Mouse (Mus musculus) embryo, embryonic 9.5 days (tissue): ENCODE data around the gene Grm7.

ENCODE experiments used
- DNase-seq: peaks from one replicate; pipeline ENCODE4 v3.0.0-alpha.2; 2017; ENCODE audit errors: extremely low spot score

Grm7 gene

GRCm38 (mm10) chr6:110645411-110646361 lies at the start of gene Grm7:
Gene Grm7, plus strand, starts transcription at chr6:110645581.
- DNase-seq: peak; percentile 62

- DNase-seq: no peak
Measured at GRCm38 (mm10) chr6:110645041-110645410, 355 bp upstream of the Grm7 start.

DNA sequence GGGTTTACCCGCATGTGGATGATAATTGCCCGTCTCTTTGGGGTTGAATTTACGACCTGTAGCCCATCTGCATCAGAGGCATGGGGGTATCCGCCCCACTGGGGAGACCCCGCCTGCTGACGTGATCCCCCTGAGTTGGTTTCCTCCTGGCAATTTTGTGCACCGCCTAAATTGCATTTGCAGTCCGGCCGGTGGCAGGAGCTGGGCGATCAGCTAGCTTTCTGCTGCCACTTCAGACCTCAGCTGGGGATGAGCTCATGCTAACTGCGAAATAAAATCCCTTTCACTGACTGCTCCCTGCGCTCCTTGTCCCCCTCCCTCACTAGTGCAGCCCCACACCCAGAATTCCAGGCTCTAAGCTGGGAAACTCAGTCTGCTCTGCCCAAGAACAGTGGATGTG lies 1.5 kb downstream of the Grm7 start:
- peak; percentile 24 for DNase-seq

DNA sequence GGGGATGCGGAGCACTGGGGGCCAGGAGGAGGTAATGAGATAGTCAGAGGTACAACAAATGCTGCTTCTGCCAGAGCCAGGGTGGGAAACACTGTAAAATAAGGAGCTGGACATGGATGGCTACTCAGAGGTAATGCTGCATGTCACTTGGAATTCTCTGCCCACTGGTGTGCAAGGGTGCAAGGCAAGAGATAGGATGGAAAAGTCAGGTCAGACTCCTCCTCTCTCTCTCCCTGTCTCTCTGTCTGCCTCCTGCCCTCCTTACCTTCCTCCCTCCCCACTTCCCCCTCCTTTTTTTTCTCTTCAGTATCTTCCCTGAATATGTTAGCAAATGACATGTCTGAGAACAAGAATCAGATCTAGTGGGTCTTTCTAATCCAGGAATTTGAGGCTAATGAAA lies 3.8 kb downstream of the Grm7 start:
- no peak for DNase-seq

DNA sequence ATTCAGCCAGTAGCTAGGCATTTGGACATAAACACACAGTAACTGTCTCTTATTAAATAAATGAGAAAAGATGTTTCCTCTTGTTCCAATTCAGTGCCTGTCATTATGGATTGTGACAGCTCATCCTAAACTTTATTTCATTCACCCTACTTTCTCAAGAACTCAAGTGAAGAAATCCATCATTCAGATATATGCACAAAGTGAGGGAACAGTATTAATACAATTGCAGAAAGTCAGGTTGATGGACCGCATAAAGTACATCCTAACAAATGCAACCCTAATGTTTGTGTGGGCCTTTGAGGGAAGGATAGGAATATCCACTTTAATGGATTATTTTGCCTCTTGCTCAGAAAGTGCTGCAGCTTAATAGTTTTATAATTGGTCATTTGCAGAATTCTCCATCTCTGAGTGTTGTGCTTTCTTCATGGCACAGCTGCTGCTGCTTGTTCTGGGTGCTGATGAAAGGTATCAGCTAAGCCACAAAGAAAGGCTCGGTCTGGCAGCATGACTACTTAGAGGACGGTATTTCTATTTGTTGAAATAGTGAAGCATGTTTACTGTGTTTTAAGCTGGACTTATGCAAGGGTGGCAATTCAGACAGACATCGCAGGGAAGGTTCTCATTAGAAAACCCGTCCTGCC lies 8.1 kb downstream of the Grm7 start:
- no peak for DNase-seq

DNA sequence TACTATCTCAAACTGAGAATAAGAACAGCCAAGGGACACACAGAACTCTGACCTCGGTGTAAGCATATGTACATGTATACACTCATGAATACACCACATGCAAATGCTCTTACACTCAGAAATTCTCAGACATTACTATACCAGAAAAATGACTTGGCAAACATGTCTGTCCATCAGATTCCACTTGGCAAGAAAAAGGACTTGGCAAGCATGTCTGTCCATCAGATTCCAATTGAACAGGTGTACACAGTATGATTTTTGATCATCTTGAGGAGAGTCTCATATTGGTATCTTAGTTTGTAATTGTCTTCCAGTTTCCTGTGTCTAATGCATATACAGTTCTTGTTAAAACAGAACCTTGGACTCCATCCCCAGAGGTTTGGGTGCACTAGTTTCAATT lies 19.1 kb downstream of the Grm7 start:
- no peak for DNase-seq

DNA sequence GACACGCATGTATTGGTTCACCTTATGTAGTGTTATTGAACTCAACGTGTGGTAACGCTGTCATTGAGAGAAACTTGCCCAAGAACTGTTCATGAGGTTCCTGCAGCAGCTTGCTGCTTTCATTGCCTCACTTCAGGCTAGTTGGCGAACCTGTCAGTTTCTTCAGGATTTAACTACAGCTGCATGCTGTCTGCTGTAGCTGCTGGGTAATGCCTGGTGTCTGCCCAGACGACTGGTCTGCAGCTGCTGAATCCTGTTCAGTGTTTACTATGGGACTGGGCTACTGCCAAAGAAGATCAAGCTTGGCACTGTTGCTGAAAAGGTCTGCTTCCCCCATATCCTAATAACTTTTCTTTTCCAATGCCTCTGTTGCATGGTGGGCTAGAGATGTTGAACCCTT lies 23.1 kb downstream of the Grm7 start:
- DNase-seq: no peak

GRCm38 (mm10) chr6:110690954-110691353 lies 45.6 kb downstream of the Grm7 start:
- DNase-seq: no peak

GRCm38 (mm10) chr6:110709763-110710162 lies 64.4 kb downstream of the Grm7 start:
- no peak for DNase-seq

- DNase-seq: no peak
Measured at GRCm38 (mm10) chr6:110714943-110715342, 69.6 kb downstream of the Grm7 start.

DNA sequence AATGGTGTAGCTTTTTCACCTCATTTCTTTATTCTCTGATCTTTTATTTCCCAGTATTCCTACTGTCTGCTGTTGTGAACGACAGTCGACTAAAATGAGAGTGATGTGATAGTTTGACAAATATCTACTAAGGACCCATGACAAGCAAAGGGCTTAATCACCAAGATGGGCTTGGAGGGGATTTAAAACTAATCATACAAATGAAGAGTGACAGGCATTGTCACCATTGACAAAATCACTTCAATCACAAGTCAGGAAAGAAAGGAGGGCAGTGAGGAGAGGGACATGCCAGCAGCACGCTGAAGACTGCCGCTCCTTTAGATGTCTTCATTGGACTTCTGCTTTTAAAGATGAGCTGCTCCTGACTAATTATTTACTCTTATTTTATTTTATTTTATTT lies 78.0 kb downstream of the Grm7 start:
- DNase-seq: no peak

DNA sequence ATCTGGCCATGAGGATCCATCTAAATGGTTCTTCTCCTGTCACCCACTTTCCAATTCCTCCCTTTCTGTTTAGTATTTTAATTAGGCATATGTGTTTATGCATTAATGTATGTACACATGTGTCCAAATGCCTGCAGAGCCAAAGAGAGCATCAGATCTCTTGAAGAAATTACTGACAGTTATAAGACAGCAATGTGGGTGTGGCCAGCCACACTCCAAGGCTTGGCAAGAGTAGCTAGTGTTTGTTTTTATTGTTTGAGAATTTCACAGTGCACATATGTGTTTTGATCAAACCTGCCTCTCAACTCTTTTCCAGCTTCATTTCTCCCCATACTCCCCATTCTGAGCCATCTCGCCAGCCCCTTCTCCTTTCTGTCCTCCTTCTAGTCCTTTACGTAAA lies 88.5 kb downstream of the Grm7 start:
- DNase-seq: no peak

DNA sequence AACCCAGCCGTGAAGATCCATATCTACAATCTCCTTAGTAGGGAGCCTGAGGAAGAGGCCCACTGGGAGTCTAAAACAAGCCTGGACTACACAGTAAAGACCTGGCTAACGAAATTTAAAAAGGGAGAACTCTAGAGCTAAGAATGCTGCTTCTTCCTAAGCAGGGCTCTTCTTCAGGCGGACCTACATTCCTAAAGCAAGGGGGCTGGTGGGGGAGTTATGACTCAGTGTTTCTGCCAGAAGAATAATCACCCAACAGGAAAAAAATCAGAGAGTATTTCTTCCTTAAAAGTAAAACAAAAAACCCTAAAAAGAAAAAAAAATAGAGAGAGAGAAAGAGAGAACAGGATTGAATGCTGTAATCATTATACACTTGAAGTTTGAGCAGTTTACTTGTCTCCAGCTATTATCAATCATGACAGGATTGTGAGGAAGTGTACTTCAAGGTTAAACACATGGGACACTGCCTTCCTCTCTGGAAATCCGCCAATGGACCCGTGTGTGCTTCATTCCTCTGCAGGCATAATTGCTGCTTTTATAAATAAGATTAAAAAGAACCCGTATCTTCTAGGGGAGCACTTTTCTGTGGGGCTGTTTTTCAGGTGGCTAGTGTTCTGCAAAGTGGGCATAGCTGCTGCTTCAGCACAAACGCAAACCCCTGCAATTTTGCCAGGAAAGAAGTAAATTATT lies 98.7 kb downstream of the Grm7 start:
- DNase-seq: no peak

DNA sequence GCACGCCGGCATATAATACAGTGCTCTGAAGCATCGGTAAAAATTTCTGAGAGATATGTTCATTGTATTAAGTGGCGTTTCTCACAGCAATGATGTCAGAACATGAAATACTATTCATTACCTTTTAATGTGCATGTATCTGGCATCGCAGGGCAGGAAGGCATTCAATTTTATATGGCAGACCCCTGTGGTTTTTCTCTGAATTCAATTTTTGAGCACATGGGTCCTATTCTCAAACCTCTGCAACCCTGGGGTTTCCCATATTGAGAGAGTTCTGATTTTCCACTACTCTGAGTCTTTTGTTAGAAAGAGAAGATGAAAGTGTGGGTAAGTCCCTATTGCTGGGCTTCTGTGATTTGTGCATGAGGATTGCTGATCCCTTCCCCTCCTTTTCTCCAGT lies 110.5 kb downstream of the Grm7 start:
- DNase-seq: no peak

DNA sequence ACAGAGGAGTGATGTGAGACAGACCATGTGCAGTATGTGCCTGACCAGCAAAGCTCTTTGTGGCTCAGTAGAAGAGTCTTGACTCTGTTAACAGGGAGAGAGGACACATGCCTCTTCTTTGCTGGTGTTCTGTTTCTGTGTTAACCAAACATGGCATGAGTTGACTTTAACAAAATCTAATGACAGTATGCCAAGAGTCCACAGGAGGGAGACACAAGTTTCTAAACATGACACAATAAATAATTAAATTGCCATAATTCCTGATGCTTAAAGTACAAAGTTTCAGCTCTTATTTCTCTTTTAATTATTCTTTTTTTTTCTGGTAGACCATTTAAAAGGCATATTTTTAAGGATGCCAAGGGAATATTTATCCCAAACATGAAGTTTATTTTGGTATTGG lies 124.2 kb downstream of the Grm7 start:
- DNase-seq: no peak

DNA sequence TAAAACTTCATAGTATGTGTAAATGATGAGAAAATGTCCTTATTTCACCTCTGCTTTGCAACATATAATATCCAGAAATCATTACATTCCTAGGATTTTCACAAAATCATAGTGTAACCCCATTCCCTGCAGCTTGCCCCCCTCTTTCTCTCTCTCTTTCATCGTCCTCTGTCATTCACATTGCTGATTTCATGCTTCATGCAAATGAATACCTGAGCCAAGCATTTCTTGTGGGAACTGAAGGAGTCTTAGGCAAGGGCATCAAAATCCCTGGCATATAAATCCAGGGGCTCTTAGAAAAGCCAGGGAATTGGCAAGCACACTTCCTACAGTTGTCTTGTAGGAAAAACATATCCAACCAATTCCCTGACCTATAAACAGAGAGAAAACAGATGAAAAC lies 127.3 kb downstream of the Grm7 start:
- no peak for DNase-seq

- no peak for DNase-seq
Measured at GRCm38 (mm10) chr6:110776046-110776445, 130.7 kb downstream of the Grm7 start.

DNA sequence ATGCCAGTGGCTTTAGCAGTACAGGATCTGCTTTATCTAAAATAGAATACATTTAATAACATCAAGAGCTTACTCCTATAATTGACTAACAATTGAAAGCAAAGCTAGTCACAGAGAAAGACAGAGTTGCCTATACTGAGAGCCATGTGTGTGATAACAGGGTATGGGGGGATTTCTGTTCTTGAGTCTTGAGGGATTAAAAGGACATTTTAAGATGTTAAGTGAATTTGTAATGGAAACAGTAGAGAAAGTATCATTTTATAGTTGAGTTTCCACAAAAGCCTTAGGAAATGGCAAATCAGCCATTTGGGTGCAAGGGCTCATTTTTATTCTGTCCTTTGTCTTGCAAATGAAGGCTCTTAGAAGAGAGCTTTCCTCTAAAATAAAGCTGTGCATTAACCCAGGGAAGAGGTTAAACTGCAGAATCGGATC lies 140.1 kb downstream of the Grm7 start:
- DNase-seq: no peak

DNA sequence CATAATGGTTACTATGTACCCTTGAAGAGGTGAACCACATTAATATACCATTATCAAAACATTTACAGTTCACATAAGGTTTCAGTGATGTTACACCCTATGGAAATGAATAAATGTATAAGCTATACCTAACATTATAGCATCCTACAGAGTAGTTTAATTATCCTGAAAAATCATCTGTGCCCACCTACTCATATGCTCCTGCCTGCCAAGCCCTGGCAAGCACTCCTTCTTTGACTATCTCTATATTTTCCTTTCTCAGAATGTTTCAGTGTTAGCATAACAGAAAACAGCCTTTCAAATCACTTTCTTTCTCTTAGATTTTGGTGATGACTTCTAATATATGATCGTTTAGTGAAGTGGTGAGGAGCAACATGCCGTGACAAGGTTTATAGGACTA lies 147.3 kb downstream of the Grm7 start:
- DNase-seq: no peak

DNA sequence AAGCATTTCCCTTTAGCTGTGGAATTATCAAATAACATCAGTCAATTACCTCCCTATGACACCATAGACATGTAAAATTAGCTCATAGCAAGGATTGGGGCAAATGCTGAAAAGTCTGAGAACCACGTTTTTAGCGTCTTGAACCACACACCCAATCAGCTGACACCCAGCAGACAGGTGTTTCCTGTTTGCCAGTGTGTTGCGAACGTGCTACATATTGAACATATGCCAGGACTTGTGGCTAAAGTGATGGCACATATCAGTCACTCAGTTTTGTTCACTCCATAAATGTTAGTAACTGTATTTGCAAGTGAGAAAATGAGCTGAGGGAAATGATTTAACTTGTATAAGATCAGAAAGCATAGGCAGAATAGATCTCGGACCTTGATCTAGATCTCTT lies 162.1 kb downstream of the Grm7 start:
- no peak for DNase-seq

GRCm38 (mm10) chr6:110812214-110812613 lies 166.8 kb downstream of the Grm7 start:
- DNase-seq: no peak

DNA sequence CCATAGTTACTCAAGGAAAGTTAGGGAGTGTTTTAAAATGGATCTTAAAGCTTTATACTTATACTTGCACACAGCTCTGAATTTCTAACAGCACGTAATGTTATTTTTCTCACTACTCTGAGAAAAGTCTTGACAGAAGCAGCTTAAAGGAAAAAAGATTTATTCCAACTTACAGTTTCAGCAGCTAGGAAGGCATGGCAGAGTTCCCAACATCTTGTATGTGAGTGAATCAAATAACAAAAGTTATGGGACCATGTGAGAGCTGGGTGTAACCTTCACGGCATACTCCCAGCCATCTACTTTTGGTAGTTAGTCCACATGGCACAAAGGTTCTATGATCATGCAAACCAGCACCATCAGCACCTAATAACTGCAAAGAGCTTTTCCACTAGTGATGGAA lies 172.9 kb downstream of the Grm7 start:
- DNase-seq: no peak

- no peak for DNase-seq
Measured at GRCm38 (mm10) chr6:110868311-110868710, 222.9 kb downstream of the Grm7 start.
